Mouse (Mus musculus): Measurements from ENCODE around the gene Hbb-bh2. TPM values are rescaled to one million over a fixed set of nuclear protein-coding genes. Genes with fewer than 3 reads are reported as not detected.
"Not testable (repeated sequence)": the region's sequence is repeated elsewhere in the genome, so short reads cannot be mapped to it uniquely, and the experiment has no call there.

Gene Hbb-bh2
- polyA plus RNA-seq, 1 experiment from 2014 or later = not detected

- no peak overlapping the region for H3K27ac ChIP-seq
- 77% methylated on average over 5 of the region's 5 CpGs for WGBS
- DNase-seq (ENCODE audit: low spot score) = no peak
- no peaks in the 10 kb centered on the region for H3K9me3 ChIP-seq (replicated peaks)
- no peaks in the 10 kb centered on the region for H3K36me3 ChIP-seq
- no peaks in the 10 kb centered on the region for H3K27me3 ChIP-seq (ENCODE audit: low read depth, poor library complexity, severe bottlenecking)
- no peak overlapping the region for H3K4me3 ChIP-seq
- no peaks in the 10 kb centered on the region for H3K4me1 ChIP-seq
Observed at GRCm38 (mm10) chr7:103808971-103809800, 31.1 kb downstream of the Hbb-bh2 start.

- H3K4me3 ChIP-seq; DNase-seq (ENCODE audit: low spot score); H3K27ac ChIP-seq; H3K36me3 ChIP-seq; H3K27me3 ChIP-seq (ENCODE audit: low read depth, poor library complexity, severe bottlenecking); H3K9me3 ChIP-seq (replicated peaks); H3K4me1 ChIP-seq: not testable (repeated sequence)
- WGBS = 75% methylated on average over 2 of the region's 2 CpGs
Observed at GRCm38 (mm10) chr7:103808120-103808519, 32.2 kb downstream of the Hbb-bh2 start.

GRCm38 (mm10) chr7:103806856-103807255 lies 33.5 kb downstream of the Hbb-bh2 start:
- no peak for DNase-seq (ENCODE audit: low spot score)
- no peaks in the 10 kb centered on the region for H3K36me3 ChIP-seq
- H3K9me3 ChIP-seq (replicated peaks) = no peaks in the 10 kb centered on the region
- H3K4me1 ChIP-seq = no peaks in the 10 kb centered on the region
- H3K27ac ChIP-seq = no peak overlapping the region
- no peak overlapping the region for H3K4me3 ChIP-seq
- WGBS = 65% methylated on average over 1 of the region's 1 CpGs
- no peaks in the 10 kb centered on the region for H3K27me3 ChIP-seq (ENCODE audit: low read depth, poor library complexity, severe bottlenecking)

- no peak for DNase-seq (ENCODE audit: low spot score)
- 30% methylated on average over 4 of the region's 4 CpGs for WGBS
- H3K27ac ChIP-seq = no peak overlapping the region
Observed at GRCm38 (mm10) chr7:103792669-103793388, 47.5 kb downstream of the Hbb-bh2 start.

GRCm38 (mm10) chr7:103791721-103792120 lies 48.6 kb downstream of the Hbb-bh2 start, which contains the start of gene Olfr67:
Olfr67 (minus strand) TSS chr7:103791821.
- H3K9me3 ChIP-seq (replicated peaks) = no peaks in the 10 kb centered on the region
- no peak within 1 kb of the TSS for H3K27ac ChIP-seq
- no peaks in the 10 kb centered on the region for H3K4me1 ChIP-seq
- WGBS = 84% methylated on average over 3 of the region's 3 CpGs
- no peaks in the 10 kb centered on the region for H3K27me3 ChIP-seq (ENCODE audit: low read depth, poor library complexity, severe bottlenecking)
- no peaks in the 10 kb centered on the region for H3K36me3 ChIP-seq
- H3K4me3 ChIP-seq = no peak within 1 kb of the TSS
- no peak for DNase-seq (ENCODE audit: low spot score)

More at GRCm38 (mm10) chr7:103792669-103793388, 47.5 kb downstream of the Hbb-bh2 start:
- no peaks in the 10 kb centered on the region for H3K36me3 ChIP-seq
- no peaks in the 10 kb centered on the region for H3K4me1 ChIP-seq
- H3K4me3 ChIP-seq = no peak overlapping the region
- H3K9me3 ChIP-seq (replicated peaks) = no peaks in the 10 kb centered on the region
- H3K27me3 ChIP-seq (ENCODE audit: low read depth, poor library complexity, severe bottlenecking) = no peaks in the 10 kb centered on the region

Other genes with a start within 250 kb of the Hbb-bh2 start
- gene Olfr619, start 239.9 kb downstream of the Hbb-bh2 start, polyA plus RNA-seq (2016; fragmentation: Nextera tagmentation; extraction: Ambion mirVana) = not detected in 2 replicates
- gene Olfr620, start 228.0 kb downstream of the Hbb-bh2 start, polyA plus RNA-seq (2016; fragmentation: Nextera tagmentation; extraction: Ambion mirVana) = not detected in 2 replicates
- gene Olfr622, start 197.8 kb downstream of the Hbb-bh2 start, polyA plus RNA-seq (2016; fragmentation: Nextera tagmentation; extraction: Ambion mirVana) = not detected in 2 replicates
- gene Olfr623, start 176.8 kb downstream of the Hbb-bh2 start, polyA plus RNA-seq (2016; fragmentation: Nextera tagmentation; extraction: Ambion mirVana) = not detected in 2 replicates
- gene Olfr624, start 169.3 kb downstream of the Hbb-bh2 start, polyA plus RNA-seq (2016; fragmentation: Nextera tagmentation; extraction: Ambion mirVana) = 0.04 and 0.06 TPM in 2 replicates
- not detected in 2 replicates for gene Olfr625-ps1, start 157.8 kb downstream of the Hbb-bh2 start, polyA plus RNA-seq (2016; fragmentation: Nextera tagmentation; extraction: Ambion mirVana)
- gene Olfr243, start 125.8 kb downstream of the Hbb-bh2 start, polyA plus RNA-seq (2016; fragmentation: Nextera tagmentation; extraction: Ambion mirVana) = not detected in 2 replicates
- not detected in 2 replicates for gene Olfr628, start 110.1 kb downstream of the Hbb-bh2 start, polyA plus RNA-seq (2016; fragmentation: Nextera tagmentation; extraction: Ambion mirVana)
- not detected in 2 replicates for gene Olfr629, start 95.6 kb downstream of the Hbb-bh2 start, polyA plus RNA-seq (2016; fragmentation: Nextera tagmentation; extraction: Ambion mirVana)
- not detected in 2 replicates for gene Olfr630, start 83.2 kb downstream of the Hbb-bh2 start, polyA plus RNA-seq (2016; fragmentation: Nextera tagmentation; extraction: Ambion mirVana)
- gene Olfr69, start 68.9 kb downstream of the Hbb-bh2 start, polyA plus RNA-seq (2016; fragmentation: Nextera tagmentation; extraction: Ambion mirVana) = not detected in 2 replicates
- gene Olfr68, start 60.8 kb downstream of the Hbb-bh2 start, polyA plus RNA-seq (2016; fragmentation: Nextera tagmentation; extraction: Ambion mirVana) = not detected in 2 replicates
- not detected in 2 replicates for gene Olfr67, start 48.7 kb downstream of the Hbb-bh2 start, polyA plus RNA-seq (2016; fragmentation: Nextera tagmentation; extraction: Ambion mirVana)
- 172 and 327 TPM in 2 replicates for gene Hbb-bt, start 26.5 kb downstream of the Hbb-bh2 start, polyA plus RNA-seq (2016; fragmentation: Nextera tagmentation; extraction: Ambion mirVana)
- 49.0 and 110 TPM in 2 replicates for gene Hbb-bs, start 12.4 kb downstream of the Hbb-bh2 start, polyA plus RNA-seq (2016; fragmentation: Nextera tagmentation; extraction: Ambion mirVana)
- gene Hbb-bh1, start 2.6 kb upstream of the Hbb-bh2 start, polyA plus RNA-seq (2016; fragmentation: Nextera tagmentation; extraction: Ambion mirVana) = 2,391 and 3,747 TPM in 2 replicates
- 6,719 and 7,575 TPM in 2 replicates for gene Hbb-y, start 12.7 kb upstream of the Hbb-bh2 start, polyA plus RNA-seq (2016; fragmentation: Nextera tagmentation; extraction: Ambion mirVana)
- not detected in 2 replicates for gene Olfr66, start 45.7 kb upstream of the Hbb-bh2 start, polyA plus RNA-seq (2016; fragmentation: Nextera tagmentation; extraction: Ambion mirVana)
- gene Olfr64, start 54.0 kb upstream of the Hbb-bh2 start, polyA plus RNA-seq (2016; fragmentation: Nextera tagmentation; extraction: Ambion mirVana) = not detected in 2 replicates
- not detected in 2 replicates for gene Olfr65, start 63.0 kb upstream of the Hbb-bh2 start, polyA plus RNA-seq (2016; fragmentation: Nextera tagmentation; extraction: Ambion mirVana)
- not detected in 2 replicates for gene Olfr631, start 88.3 kb upstream of the Hbb-bh2 start, polyA plus RNA-seq (2016; fragmentation: Nextera tagmentation; extraction: Ambion mirVana)
- not detected in 2 replicates for gene Olfr632, start 93.8 kb upstream of the Hbb-bh2 start, polyA plus RNA-seq (2016; fragmentation: Nextera tagmentation; extraction: Ambion mirVana)
- not detected in 2 replicates for gene Olfr633, start 103.9 kb upstream of the Hbb-bh2 start, polyA plus RNA-seq (2016; fragmentation: Nextera tagmentation; extraction: Ambion mirVana)
- not detected in 2 replicates for gene Olfr635, start 130.6 kb upstream of the Hbb-bh2 start, polyA plus RNA-seq (2016; fragmentation: Nextera tagmentation; extraction: Ambion mirVana)
- not detected in 2 replicates for gene Olfr638, start 158.2 kb upstream of the Hbb-bh2 start, polyA plus RNA-seq (2016; fragmentation: Nextera tagmentation; extraction: Ambion mirVana)
- gene Olfr639, start 176.8 kb upstream of the Hbb-bh2 start, polyA plus RNA-seq (2016; fragmentation: Nextera tagmentation; extraction: Ambion mirVana) = 0.03 TPM in 1 of 2 replicates, not detected in the other
- not detected in 2 replicates for gene Olfr640, start 185.1 kb upstream of the Hbb-bh2 start, polyA plus RNA-seq (2016; fragmentation: Nextera tagmentation; extraction: Ambion mirVana)
- gene Olfr641, start 194.9 kb upstream of the Hbb-bh2 start, polyA plus RNA-seq (2016; fragmentation: Nextera tagmentation; extraction: Ambion mirVana) = not detected in 2 replicates
- gene Olfr642, start 212.1 kb upstream of the Hbb-bh2 start, polyA plus RNA-seq (2016; fragmentation: Nextera tagmentation; extraction: Ambion mirVana) = not detected in 2 replicates
- not detected in 2 replicates for gene 4930516K23Rik, start 220.9 kb upstream of the Hbb-bh2 start, polyA plus RNA-seq (2016; fragmentation: Nextera tagmentation; extraction: Ambion mirVana)
- not detected in 2 replicates for gene Olfr644, start 231.3 kb upstream of the Hbb-bh2 start, polyA plus RNA-seq (2016; fragmentation: Nextera tagmentation; extraction: Ambion mirVana)
- not detected in 2 replicates for gene Olfr645, start 244.9 kb upstream of the Hbb-bh2 start, polyA plus RNA-seq (2016; fragmentation: Nextera tagmentation; extraction: Ambion mirVana)